Mouse (Mus musculus) megakaryocyte, embryonic 14.5 days (primary cell): ENCODE measurements around the gene Tex9.

Experiments used
- FLI1 ChIP-seq: IDR thresholded peaks from 2 replicates; pipeline ENCODE4 v1.6.1; 2012; ENCODE audit warnings: low read length, inconsistent platforms, mixed read lengths
- GATA1 ChIP-seq: IDR thresholded peaks from 3 replicates; pipeline ENCODE4 v1.6.1; 2012; ENCODE audit warnings: mixed read lengths, low read length, inconsistent platforms, borderline replicate concordance

GRCm38 (mm10) chr9:72404446-72404845, 87.6 kb downstream of the Tex9 start:
- no peak for TF ChIP-seq GATA1
- TF ChIP-seq FLI1: no peak
